Mouse (Mus musculus) ES-Bruce4 (cell line): ENCODE measurements around the gene Pax5. TPM values are rescaled to one million over a fixed set of nuclear protein-coding genes. Genes with fewer than 3 reads are reported as not detected.

Experiments
- H3K27ac ChIP-seq: 2 replicates; pipeline ENCODE4 v1.5.1; 2012; ENCODE audit warnings: low read length, inconsistent platforms; ENCODE audit not compliant: insufficient read depth
- H3K27me3 ChIP-seq: 2 replicates; pipeline ENCODE4 v1.6.1; 2012; ENCODE audit warnings: mild to moderate bottlenecking, low read length, inconsistent platforms; ENCODE audit not compliant: control insufficient read depth, poor library complexity, insufficient read depth, severe bottlenecking
- H3K36me3 ChIP-seq: 2 replicates; pipeline ENCODE4 v1.6.1; 2012; ENCODE audit warnings: inconsistent platforms, mild to moderate bottlenecking, low read length, moderate library complexity; ENCODE audit not compliant: control insufficient read depth, poor library complexity, insufficient read depth, severe bottlenecking
- H3K4me1 ChIP-seq: one replicate; pipeline ENCODE4 v1.8.1; 2011; ENCODE audit warnings: low read length; ENCODE audit not compliant: control insufficient read depth, insufficient read depth
- H3K4me3 ChIP-seq: 2 replicates; pipeline ENCODE4 v1.5.1; 2011; ENCODE audit warnings: low read depth, mild to moderate bottlenecking, low read length
- H3K9ac ChIP-seq: 2 replicates; pipeline ENCODE4 v1.6.1; 2012; ENCODE audit warnings: low read depth, mild to moderate bottlenecking, inconsistent platforms; ENCODE audit not compliant: poor library complexity, severe bottlenecking
- H3K9me3 ChIP-seq: replicated peaks from 2 replicates; pipeline ENCODE4 v1.6.1; 2012; ENCODE audit warnings: mild to moderate bottlenecking, low read length, inconsistent platforms; ENCODE audit not compliant: control insufficient read depth, poor library complexity, insufficient read depth, severe bottlenecking
- CTCF ChIP-seq: IDR thresholded peaks from one replicate; pipeline ENCODE4 v1.8.1; 2011; ENCODE audit warnings: low read depth, low read length
- EP300 ChIP-seq: IDR thresholded peaks from 2 replicates; pipeline ENCODE4 v1.6.1; 2011; ENCODE audit warnings: low read depth, low read length; ENCODE audit not compliant: insufficient read depth
- POLR2A ChIP-seq: IDR thresholded peaks from one replicate; pipeline ENCODE4 v1.8.1; 2011; ENCODE audit warnings: low read length; ENCODE audit not compliant: insufficient read depth
- polyA plus RNA-seq: library from polyadenylated mRNA; stranded (reverse); fragments of >200 nt; gene quantifications from 2 replicates; pipeline ENCODE4 v1.2.4, GENCODE M21; 2011; ENCODE audit warnings: low read depth; ENCODE audit not compliant: missing spikeins, insufficient read depth, insufficient read length

The Pax5 gene
- polyA plus RNA-seq, 1 experiment = not detected

GRCm38 (mm10) chr4:44558564-44558955 is 151.7 kb downstream of the Pax5 start:
- Histone ChIP-seq H3K4me1 (peaks cover 5% of the 10 kb centered on the region), H3K4me3 (no peak overlapping the region), H3K36me3 (no peaks in the 10 kb centered on the region), H3K9ac (no peak overlapping the region), H3K27ac (no peak overlapping the region), H3K9me3 (no peaks in the 10 kb centered on the region), H3K27me3 (no peaks in the 10 kb centered on the region)
- TF ChIP-seq POLR2A (no peak), CTCF (no peak), EP300 (no peak)

DNA sequence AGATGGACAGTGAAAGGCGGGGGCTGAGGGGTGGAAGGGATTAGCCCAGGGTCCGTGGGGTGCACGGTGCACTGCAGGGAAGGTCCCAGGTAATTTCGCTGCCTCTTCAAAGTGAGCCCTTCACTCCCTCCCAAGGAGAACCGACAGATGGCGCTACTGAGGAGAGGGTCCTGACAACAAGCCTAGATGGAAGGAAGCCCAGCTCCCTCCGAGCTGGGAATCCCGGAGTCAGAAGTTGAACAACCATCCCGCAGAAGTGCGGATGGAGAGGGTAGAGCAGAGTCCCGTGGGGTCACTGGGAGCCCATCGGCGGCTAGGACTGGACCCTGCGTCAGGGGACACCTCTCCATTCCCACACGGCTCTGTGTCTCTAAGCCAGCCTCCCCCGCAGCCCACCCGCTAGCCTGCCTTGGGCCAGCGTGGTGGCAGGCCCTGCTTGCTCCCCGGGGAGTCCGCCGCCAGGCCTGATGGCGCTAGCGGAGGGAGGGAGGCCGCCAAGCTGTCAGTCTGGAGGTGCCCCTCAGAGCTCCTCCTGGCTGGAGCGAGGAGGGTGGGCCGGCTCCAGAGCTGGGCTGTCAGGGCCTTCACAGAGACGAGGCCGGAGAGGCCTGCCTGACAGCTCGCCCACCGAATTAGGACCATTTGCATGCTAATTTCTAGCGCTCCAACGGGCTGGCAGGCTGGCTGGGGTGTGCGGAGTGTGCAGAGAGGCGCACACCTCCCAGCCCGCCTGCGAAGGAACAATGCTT is 152.3 kb downstream of the Pax5 start:
- Histone ChIP-seq H3K9ac (no peak overlapping the region), H3K4me3 (peak overlapping the region; percentile 43), H3K4me1 (peaks cover 5% of the 10 kb centered on the region), H3K27me3 (no peaks in the 10 kb centered on the region), H3K9me3 (no peaks in the 10 kb centered on the region), H3K27ac (no peak overlapping the region), H3K36me3 (no peaks in the 10 kb centered on the region)
- TF ChIP-seq CTCF (peak; percentile 87), EP300 (0 out of 2 replicates have a peak, but pooled peaks have one; percentile 8), POLR2A (no peak)

DNA sequence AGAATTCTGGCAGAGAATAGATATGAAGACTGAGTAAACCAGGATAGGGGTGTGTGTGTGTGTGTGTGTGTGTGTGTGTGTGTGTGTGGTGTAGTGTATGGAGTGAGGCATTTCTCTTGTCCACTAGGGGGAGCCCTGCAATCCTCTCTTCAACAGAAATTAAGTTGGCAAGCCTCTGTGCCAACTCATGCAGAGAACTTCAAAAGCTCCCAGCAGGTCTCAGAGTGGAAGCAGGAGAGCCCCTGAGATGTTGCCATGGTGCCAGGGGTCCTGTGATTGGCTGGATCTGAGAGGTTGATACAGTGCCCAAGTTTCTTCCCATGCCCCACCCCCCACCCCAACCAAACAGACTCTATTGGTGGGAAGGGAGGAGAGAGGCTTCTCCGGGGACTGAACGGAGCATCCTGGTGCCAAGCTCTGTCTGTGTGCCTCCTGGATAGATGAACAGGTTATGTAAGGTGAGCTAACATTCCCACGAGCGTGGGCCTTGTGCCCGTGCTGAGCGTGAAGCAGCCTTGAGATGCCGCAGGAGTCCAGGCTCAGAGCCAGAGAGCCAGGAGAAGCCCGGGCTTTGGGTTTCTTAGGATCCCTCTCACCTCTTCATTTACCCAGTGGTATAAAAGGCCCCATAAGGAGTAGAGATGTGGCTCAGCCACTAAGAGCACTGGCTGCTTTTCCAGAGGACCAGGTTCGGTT is 153.6 kb downstream of the Pax5 start:
- peaks cover 5% of the 10 kb centered on the region for H3K4me1 ChIP-seq
- no peak for TF ChIP-seq EP300
- TF ChIP-seq CTCF = no peak
- TF ChIP-seq POLR2A = no peak
- no peaks in the 10 kb centered on the region for H3K27me3 ChIP-seq
- no peak overlapping the region for H3K9ac ChIP-seq
- no peak overlapping the region for H3K4me3 ChIP-seq
- no peaks in the 10 kb centered on the region for H3K9me3 ChIP-seq
- H3K27ac ChIP-seq = no peak overlapping the region
- H3K36me3 ChIP-seq = no peaks in the 10 kb centered on the region

DNA sequence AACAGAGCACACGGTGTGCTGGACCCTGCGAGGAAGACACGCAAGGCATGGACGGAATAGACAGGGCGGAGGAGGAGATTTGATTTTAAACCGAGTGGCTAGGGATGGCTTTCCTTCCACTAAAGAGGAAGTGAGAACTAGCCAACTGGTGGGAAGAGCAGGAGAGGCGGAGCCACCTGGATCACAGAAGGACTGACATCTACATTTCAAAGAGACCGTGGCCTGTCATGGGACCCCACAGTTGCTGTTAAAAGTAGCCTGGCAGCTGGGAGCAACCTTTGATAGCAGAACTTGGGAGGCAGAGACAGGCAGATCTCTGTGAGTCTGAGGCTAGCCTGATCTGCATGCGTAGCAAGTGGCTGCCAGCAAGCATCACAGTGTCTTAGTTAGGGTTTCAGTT is 154.7 kb downstream of the Pax5 start:
- no peak overlapping the region for H3K27ac ChIP-seq
- H3K27me3 ChIP-seq = no peaks in the 10 kb centered on the region
- H3K9me3 ChIP-seq = no peaks in the 10 kb centered on the region
- TF ChIP-seq CTCF = no peak
- TF ChIP-seq EP300 = peak; percentile 75; the same call in 1 of the 2 replicates
- peak; percentile 48 for TF ChIP-seq POLR2A
- no peak overlapping the region for H3K9ac ChIP-seq
- H3K4me3 ChIP-seq = peak overlapping the region; percentile 46
- peaks cover 5% of the 10 kb centered on the region for H3K4me1 ChIP-seq
- no peaks in the 10 kb centered on the region for H3K36me3 ChIP-seq

DNA sequence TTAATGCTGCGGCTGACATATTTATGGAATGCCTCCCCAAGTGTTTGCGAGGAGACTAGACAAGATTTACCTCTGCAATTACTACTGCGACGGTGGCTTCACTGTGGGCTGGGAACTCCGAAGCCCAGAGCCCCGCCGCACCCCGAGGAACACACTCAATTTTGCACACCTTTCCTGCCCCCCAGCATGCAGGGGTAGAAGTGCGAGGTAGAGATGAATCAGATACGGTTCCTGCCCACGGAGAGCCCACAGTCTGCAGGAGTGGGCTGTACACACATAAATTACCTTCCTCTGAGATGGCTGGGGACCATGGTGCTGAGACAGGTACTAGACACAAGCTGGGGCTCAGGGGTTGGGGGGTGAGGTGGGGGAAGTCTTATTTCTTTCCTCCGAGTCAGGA is 158.8 kb downstream of the Pax5 start:
- Histone ChIP-seq H3K27me3 (no peaks in the 10 kb centered on the region), H3K9ac (no peak overlapping the region), H3K36me3 (no peaks in the 10 kb centered on the region), H3K27ac (no peak overlapping the region), H3K9me3 (no peaks in the 10 kb centered on the region), H3K4me1 (peaks cover 6% of the 10 kb centered on the region), H3K4me3 (no peak overlapping the region)
- TF ChIP-seq EP300 = no peak
- TF ChIP-seq POLR2A = no peak
- TF ChIP-seq CTCF = no peak

- TF ChIP-seq POLR2A (no peak), EP300 (0 out of 2 replicates have a peak, but pooled peaks have one; percentile 67), CTCF (no peak)
- no peak overlapping the region for H3K9ac ChIP-seq
- H3K4me1 ChIP-seq = peaks cover 8% of the 10 kb centered on the region
- H3K9me3 ChIP-seq = no peaks in the 10 kb centered on the region
- no peak overlapping the region for H3K27ac ChIP-seq
- H3K4me3 ChIP-seq = no peak overlapping the region
- no peaks in the 10 kb centered on the region for H3K36me3 ChIP-seq
- no peaks in the 10 kb centered on the region for H3K27me3 ChIP-seq
Measured at GRCm38 (mm10) chr4:44549029-44549428, 161.3 kb downstream of the Pax5 start.
